Mouse (Mus musculus) cortical plate, adult 2 months (tissue): ENCODE data around the gene Prkch.

ENCODE experiments used
- CTCF ChIP-seq: fragments of 200-500 bp; IDR thresholded peaks from 2 replicates; pipeline ENCODE4 v1.5.1; 2011; ENCODE audit warnings: mild to moderate bottlenecking, control low read depth, low read length; ENCODE audit not compliant: insufficient read depth; ENCODE audit errors: extremely low read depth
- POLR2A ChIP-seq: fragments of 200-500 bp; IDR thresholded peaks from 2 replicates; pipeline ENCODE4 v1.6.1; 2011; ENCODE audit warnings: mild to moderate bottlenecking, low read length, control low read depth; ENCODE audit not compliant: insufficient read depth; ENCODE audit errors: extremely low read depth

GRCm38 (mm10) chr12:73663421-73663820 is 78.8 kb downstream of the Prkch start:
- TF ChIP-seq CTCF (no peak), POLR2A (no peak)
